Mouse (Mus musculus) heart, adult 2 months (tissue): Measurements from ENCODE around the gene Gm18336. TPM values are rescaled to one million over a fixed set of nuclear protein-coding genes. Genes with fewer than 3 reads are reported as not detected.
"Not testable (repeated sequence)": the region's sequence is repeated elsewhere in the genome, so short reads cannot be mapped to it uniquely, and the experiment has no call there.

Source experiments
- DNase-seq, 2 experiments: peaks; one replicate each; pipeline ENCODE4 v3.0.0; 2021
- H3K27ac ChIP-seq: fragments of 200-600 bp; 2 replicates; pipeline ENCODE4 v1.8.1; 2022
- H3K27me3 ChIP-seq: fragments of 200-500 bp; 2 replicates; pipeline ENCODE4 v1.6.1; 2012; ENCODE audit warnings: mild to moderate bottlenecking, low read length, inconsistent platforms, mixed read lengths; ENCODE audit not compliant: control insufficient read depth, insufficient read depth
- H3K36me3 ChIP-seq: fragments of 200-500 bp; 2 replicates; pipeline ENCODE4 v1.6.1; 2012; ENCODE audit warnings: low read length, inconsistent platforms; ENCODE audit not compliant: control insufficient read depth, insufficient read depth
- H3K4me1 ChIP-seq: fragments of 200-500 bp; 2 replicates; pipeline ENCODE4 v1.6.1; 2011; ENCODE audit warnings: low read length; ENCODE audit not compliant: control insufficient read depth, insufficient read depth
- H3K4me3 ChIP-seq: fragments of 200-600 bp; 2 replicates; pipeline ENCODE4 v1.8.1; 2022
- H3K79me2 ChIP-seq: fragments of 200-500 bp; replicated peaks from 2 replicates; pipeline ENCODE4 v1.6.1; 2012; ENCODE audit warnings: mild to moderate bottlenecking, inconsistent platforms, low read length, moderate library complexity, mixed read lengths; ENCODE audit not compliant: control insufficient read depth, insufficient read depth
- H3K9ac ChIP-seq: fragments of 200-500 bp; 2 replicates; pipeline ENCODE4 v1.6.1; 2012; ENCODE audit warnings: low read depth, mild to moderate bottlenecking, control low read depth, inconsistent platforms, low read length, mixed read lengths
- CTCF ChIP-seq: fragments of 200-600 bp; IDR thresholded peaks from 2 replicates; pipeline ENCODE4 v1.8.1; 2022; ENCODE audit warnings: antibody characterized with exemption, mild to moderate bottlenecking, moderate library complexity
- EP300 ChIP-seq: fragments of 200-500 bp; IDR thresholded peaks from 2 replicates; pipeline ENCODE4 v1.6.1; 2011; ENCODE audit warnings: low read depth, low read length, control low read depth; ENCODE audit not compliant: insufficient read depth
- POLR2A ChIP-seq: fragments of 200-500 bp; IDR thresholded peaks from 2 replicates; pipeline ENCODE4 v1.6.1; 2011; ENCODE audit warnings: mild to moderate bottlenecking, low read depth, low read length, control low read depth; ENCODE audit not compliant: insufficient read depth
- WGBS: fragments of 180-500 bp; shearing (Covaris S2); methylation state at CpG from one replicate; pipeline ENCODE4 v1.1.7; 2018; 5-methylcytosine and 5-hydroxymethylcytosine counted together
- intact Hi-C: fragments of 180-260 bp; cut with DNase I; formaldehyde crosslinking; loops from one replicate; pipeline ENCODE4 v1.15.1; 2025
- long read RNA-seq: library from polyadenylated mRNA; stranded (forward); transcript quantifications from one replicate; pipeline ENCODE4 v2.0.0, GENCODE M21; 2021
- polyA plus RNA-seq: library from polyadenylated mRNA; depleted of rRNA; stranded (reverse); fragments of >200 nt; gene quantifications from 2 replicates; pipeline ENCODE4 v1.2.3, GENCODE M21; 2012; rRNA removed
- total RNA-seq, 2 experiments: library from RNA; stranded (reverse); gene quantifications; 2 replicates each; pipeline ENCODE4 v1.2.3; 2021

Gm18336 gene
- total RNA-seq (not detected), polyA plus RNA-seq (not detected in 2 replicates)
- long read RNA-seq, result 0 reads

- intact Hi-C loops, H3K9ac ChIP-seq, H3K79me2 ChIP-seq, DNase-seq, H3K4me3 ChIP-seq, H3K27ac ChIP-seq, H3K36me3 ChIP-seq, H3K4me1 ChIP-seq, H3K27me3 ChIP-seq: not testable (repeated sequence)
- WGBS, result 71% methylated on average over 2 of the region's 2 CpGs
Observed at GRCm38 (mm10) chrX:73398636-73399035, at the start of gene Gm18336. Gm18336 (minus strand) TSS chrX:73398736.

GRCm38 (mm10) chrX:73441428-73441827 lies 42.9 kb upstream of the Gm18336 start:
- H3K4me3 ChIP-seq, result no peak overlapping the region
- no peaks in the 10 kb centered on the region for H3K27me3 ChIP-seq
- H3K79me2 ChIP-seq, result no peaks in the 10 kb centered on the region
- no peaks in the 10 kb centered on the region for H3K36me3 ChIP-seq
- no peak overlapping the region for H3K9ac ChIP-seq
- intact Hi-C loops, result no loop called here
- no peak overlapping the region for H3K27ac ChIP-seq
- TF ChIP-seq POLR2A, result no peak
- no peak for DNase-seq
- H3K4me1 ChIP-seq, result no peaks in the 10 kb centered on the region
- WGBS, result 71% methylated on average over 2 of the region's 2 CpGs

DNA sequence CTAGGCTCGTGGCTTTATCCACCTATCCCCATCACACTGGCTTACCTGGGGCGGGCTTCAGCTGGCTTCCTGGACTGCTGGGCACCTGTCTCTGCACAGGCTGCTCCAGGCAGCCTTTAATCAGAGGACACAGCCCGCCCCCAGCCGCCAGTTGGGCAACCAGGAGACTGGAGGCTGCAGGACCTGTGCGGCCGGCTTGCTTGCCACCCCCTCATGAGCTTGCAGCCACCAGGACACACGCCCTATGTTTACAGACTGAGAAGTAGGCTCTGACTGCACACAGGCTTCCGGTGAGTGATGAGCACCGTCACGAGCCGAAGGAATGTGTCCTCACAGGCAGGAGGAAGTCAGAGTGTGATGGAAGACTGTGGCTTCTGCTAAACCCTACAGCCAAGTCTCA lies 36.7 kb upstream of the Gm18336 start, which contains the start of gene Trex2:
Gene Trex2 (minus strand): TSS at position 93 of the 400 bp plus-strand sequence.
- no peaks in the 10 kb centered on the region for H3K27me3 ChIP-seq
- no peak within 1 kb of the TSS for H3K27ac ChIP-seq
- DNase-seq, result no peak
- H3K4me1 ChIP-seq, result no peaks in the 10 kb centered on the region
- no peaks in the 10 kb centered on the region for H3K36me3 ChIP-seq
- no peak within 1 kb of the TSS for H3K9ac ChIP-seq
- intact Hi-C loops, result no loop called here
- H3K4me3 ChIP-seq, result no peak within 1 kb of the TSS
- TF ChIP-seq POLR2A (no peak), CTCF (no peak), EP300 (no peak)
- WGBS, result 73% methylated on average over 11 of the region's 11 CpGs
- H3K79me2 ChIP-seq, result no peaks in the 10 kb centered on the region

DNA sequence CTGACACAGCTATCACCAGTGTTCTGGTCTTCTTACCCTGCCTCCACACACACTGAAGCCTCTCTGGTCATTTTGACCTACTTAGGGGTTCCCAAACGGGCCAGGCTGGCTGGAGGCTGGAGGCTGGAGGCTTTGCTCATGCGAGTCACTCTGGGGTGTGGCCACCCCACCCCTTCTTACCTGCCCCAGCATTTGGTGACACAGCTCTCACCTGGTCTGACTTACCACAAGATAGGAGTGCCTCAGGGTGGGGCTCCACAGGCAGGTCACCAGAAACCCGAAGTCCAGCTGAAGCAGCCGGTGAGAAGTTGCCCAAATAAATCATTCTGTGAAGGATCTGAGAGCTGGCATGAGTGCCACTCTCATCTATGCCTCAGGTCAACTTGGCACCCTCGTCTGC lies 34.3 kb upstream of the Gm18336 start:
- Histone ChIP-seq H3K36me3 (no peaks in the 10 kb centered on the region), H3K27ac (no peak overlapping the region), H3K4me3 (no peak overlapping the region), H3K27me3 (no peaks in the 10 kb centered on the region), H3K4me1 (no peaks in the 10 kb centered on the region), H3K9ac (no peak overlapping the region), H3K79me2 (no peaks in the 10 kb centered on the region)
- TF ChIP-seq EP300 (no peak), POLR2A (no peak), CTCF (no peak)
- DNase-seq, result no peak
- WGBS, result 80% methylated on average over 5 of the region's 5 CpGs
- intact Hi-C loops, result loop anchor here (5.0 kb wide), 1 partner anchor 121 kb away; no protein-coding TSS in a partner anchor

- H3K9ac ChIP-seq, result no peak overlapping the region
- TF ChIP-seq POLR2A, result no peak
- peak; percentile 51 for TF ChIP-seq CTCF
- no peak for TF ChIP-seq EP300
- intact Hi-C loops, result loop anchor here (5.0 kb wide), 1 partner anchor 118 kb away; no protein-coding TSS in a partner anchor
- H3K27ac ChIP-seq, result no peak overlapping the region
- H3K36me3 ChIP-seq, result no peaks in the 10 kb centered on the region
- DNase-seq, result no peak
- no peak overlapping the region for H3K4me3 ChIP-seq
- WGBS, result 77% methylated on average over 2 of the region's 2 CpGs
- no peaks in the 10 kb centered on the region for H3K27me3 ChIP-seq
- H3K79me2 ChIP-seq, result no peaks in the 10 kb centered on the region
- no peaks in the 10 kb centered on the region for H3K4me1 ChIP-seq
Observed at GRCm38 (mm10) chrX:73430036-73430435, 31.5 kb upstream of the Gm18336 start.

DNA sequence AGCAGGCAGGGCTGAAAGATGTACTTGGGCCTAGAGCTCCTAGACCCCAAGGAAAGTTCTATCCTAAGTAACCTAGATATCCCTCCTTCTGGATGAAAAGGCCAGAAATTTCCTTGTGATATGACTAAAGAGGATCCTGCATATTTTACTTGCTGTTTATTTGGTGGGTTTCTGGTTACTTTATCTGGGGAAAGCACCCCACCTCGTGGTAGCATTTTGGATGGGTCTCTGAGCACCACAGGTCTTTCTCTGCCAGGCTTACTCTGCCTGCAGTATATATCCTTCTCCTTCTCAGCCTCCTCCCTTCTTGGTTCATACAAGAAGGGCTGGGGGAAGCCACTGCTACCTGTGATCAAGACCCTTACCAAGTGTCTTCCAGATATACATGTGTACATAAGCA lies 14.2 kb upstream of the Gm18336 start:
- no peaks in the 10 kb centered on the region for H3K36me3 ChIP-seq
- WGBS, result 18% methylated on average over 1 of the region's 1 CpGs
- DNase-seq, result no peak
- intact Hi-C loops, result no loop called here
- no peak overlapping the region for H3K27ac ChIP-seq
- H3K9ac ChIP-seq, result no peak overlapping the region
- H3K4me1 ChIP-seq, result no peaks in the 10 kb centered on the region
- TF ChIP-seq POLR2A (no peak), EP300 (no peak), CTCF (no peak)
- 0 out of 2 replicates have a peak, but pooled peaks cover 3% of the 10 kb centered on the region for H3K27me3 ChIP-seq
- H3K79me2 ChIP-seq, result no peaks in the 10 kb centered on the region
- no peak overlapping the region for H3K4me3 ChIP-seq
